Mouse (Mus musculus) lung, postnatal 0 days (tissue): ENCODE measurements around the gene B3glct.

Experiments
- CTCF ChIP-seq: IDR thresholded peaks from 2 replicates; pipeline ENCODE4 v1.5.1; 2016; ENCODE audit warnings: antibody characterized with exemption, mild to moderate bottlenecking
- EP300 ChIP-seq: IDR thresholded peaks from 2 replicates; pipeline ENCODE4 v1.6.1; 2016; ENCODE audit warnings: antibody characterized with exemption, mild to moderate bottlenecking, control low read depth

GRCm38 (mm10) chr5:149693200-149693599 is 15.2 kb downstream of the B3glct start:
- TF ChIP-seq CTCF (no peak), EP300 (no peak)
